Mouse (Mus musculus): ENCODE data around the gene Serinc3. TPM values are rescaled to one million over a fixed set of nuclear protein-coding genes. Genes with fewer than 3 reads are reported as not detected.
"Not testable (repeated sequence)": the region's sequence is repeated elsewhere in the genome, so short reads cannot be mapped to it uniquely, and the experiment has no call there.

The Serinc3 gene
- polyA plus RNA-seq (2014; fragmentation: Nextera tagmentation; extraction: Ambion mirVana): 43.0 and 53.0 TPM in 2 replicates

- Histone ChIP-seq H3K9me3 (ENCODE audit: control insufficient read depth, low read length) (no peaks in the 10 kb centered on the region), H3K36me3 (ENCODE audit: control insufficient read depth, insufficient read depth, low read length) (0 out of 2 replicates have a peak, but pooled peaks cover 8% of the 10 kb centered on the region), H3K4me1 (ENCODE audit: control insufficient read depth, insufficient read depth, low read length) (peaks cover 6% of the 10 kb centered on the region; the same call in 1 of the 2 replicates), H3K27me3 (replicated peaks; ENCODE audit: control insufficient read depth, insufficient read depth, low read length) (no peaks in the 10 kb centered on the region), H3K27ac (replicated peaks; ENCODE audit: low read depth, low read length) (peak within 1 kb of the TSS; percentile 99), H3K4me2 (ENCODE audit: low read depth, low read length) (peak within 1 kb of the TSS; percentile 68), H3K9ac (ENCODE audit: low read depth, low read length) (peak within 1 kb of the TSS; percentile 92), H3K4me3 (ENCODE audit: low read depth, low read length) (peak within 1 kb of the TSS; percentile 72)
- WGBS: under 1% methylated on average over 62 of the region's 74 CpGs
- DNase-seq (ENCODE audit: low spot score) (peak; percentile 98), ATAC-seq (ENCODE audit: low read depth) (peak; percentile 96)
These were observed at the start of gene Serinc3 for GRCm38 (mm10) chr2:163644575-163645385. Serinc3 (minus strand) TSS chr2:163645131.

- peak overlapping the region; percentile 58 for H3K27ac ChIP-seq (replicated peaks; ENCODE audit: low read depth, low read length)
- DNase-seq (ENCODE audit: low spot score) (peak; percentile 74), ATAC-seq (ENCODE audit: low read depth) (peak; percentile 30)
- 57% methylated on average over 9 of the region's 9 CpGs for WGBS
- H3K4me1 ChIP-seq (ENCODE audit: control insufficient read depth, insufficient read depth, low read length): peaks cover 10% of the 10 kb centered on the region
- H3K36me3 ChIP-seq (ENCODE audit: control insufficient read depth, insufficient read depth, low read length): no peaks in the 10 kb centered on the region
- no peaks in the 10 kb centered on the region for H3K27me3 ChIP-seq (replicated peaks; ENCODE audit: control insufficient read depth, insufficient read depth, low read length)
- peak overlapping the region; percentile 5; the same call in 1 of the 2 replicates for H3K4me3 ChIP-seq (ENCODE audit: low read depth, low read length)
- H3K9ac ChIP-seq (ENCODE audit: low read depth, low read length): peak overlapping the region; percentile 6; the same call in 1 of the 2 replicates
- no peaks in the 10 kb centered on the region for H3K9me3 ChIP-seq (ENCODE audit: control insufficient read depth, low read length)
- peak overlapping the region; percentile 6; the same call in 1 of the 2 replicates for H3K4me2 ChIP-seq (ENCODE audit: low read depth, low read length)
These were observed 48.9 kb upstream of the Serinc3 start for GRCm38 (mm10) chr2:163693716-163694314.

GRCm38 (mm10) chr2:163692873-163693612 is 48.1 kb upstream of the Serinc3 start:
- Histone ChIP-seq H3K9ac (ENCODE audit: low read depth, low read length) (no peak overlapping the region), H3K4me2 (ENCODE audit: low read depth, low read length) (no peak overlapping the region), H3K4me1 (ENCODE audit: control insufficient read depth, insufficient read depth, low read length) (peaks cover 10% of the 10 kb centered on the region), H3K27me3 (replicated peaks; ENCODE audit: control insufficient read depth, insufficient read depth, low read length) (no peaks in the 10 kb centered on the region), H3K36me3 (ENCODE audit: control insufficient read depth, insufficient read depth, low read length) (no peaks in the 10 kb centered on the region), H3K4me3 (ENCODE audit: low read depth, low read length) (no peak overlapping the region), H3K27ac (replicated peaks; ENCODE audit: low read depth, low read length) (peak overlapping the region; percentile 58), H3K9me3 (ENCODE audit: control insufficient read depth, low read length) (no peaks in the 10 kb centered on the region)
- 62% methylated on average over 3 of the region's 3 CpGs for WGBS
- ATAC-seq (ENCODE audit: low read depth): no peak
- DNase-seq (ENCODE audit: low spot score): no peak

GRCm38 (mm10) chr2:163691846-163692605 is 47.1 kb upstream of the Serinc3 start:
- 92% methylated on average over 6 of the region's 6 CpGs for WGBS
- Histone ChIP-seq H3K27me3 (replicated peaks; ENCODE audit: control insufficient read depth, insufficient read depth, low read length) (no peaks in the 10 kb centered on the region), H3K4me3 (ENCODE audit: low read depth, low read length) (no peak overlapping the region), H3K9ac (ENCODE audit: low read depth, low read length) (no peak overlapping the region), H3K36me3 (ENCODE audit: control insufficient read depth, insufficient read depth, low read length) (no peaks in the 10 kb centered on the region), H3K4me1 (ENCODE audit: control insufficient read depth, insufficient read depth, low read length) (peaks cover 10% of the 10 kb centered on the region), H3K27ac (replicated peaks; ENCODE audit: low read depth, low read length) (no peak overlapping the region), H3K4me2 (ENCODE audit: low read depth, low read length) (no peak overlapping the region), H3K9me3 (ENCODE audit: control insufficient read depth, low read length) (no peaks in the 10 kb centered on the region)
- DNase-seq (ENCODE audit: low spot score) (no peak), ATAC-seq (ENCODE audit: low read depth) (no peak)

GRCm38 (mm10) chr2:163690409-163691304 is 45.7 kb upstream of the Serinc3 start:
- Histone ChIP-seq H3K27ac (replicated peaks; ENCODE audit: low read depth, low read length) (no peak overlapping the region), H3K4me3 (ENCODE audit: low read depth, low read length) (no peak overlapping the region), H3K27me3 (replicated peaks; ENCODE audit: control insufficient read depth, insufficient read depth, low read length) (no peaks in the 10 kb centered on the region), H3K36me3 (ENCODE audit: control insufficient read depth, insufficient read depth, low read length) (no peaks in the 10 kb centered on the region), H3K9me3 (ENCODE audit: control insufficient read depth, low read length) (no peaks in the 10 kb centered on the region), H3K4me1 (ENCODE audit: control insufficient read depth, insufficient read depth, low read length) (peaks cover 18% of the 10 kb centered on the region), H3K9ac (ENCODE audit: low read depth, low read length) (no peak overlapping the region; the same call in 1 of the 2 replicates), H3K4me2 (ENCODE audit: low read depth, low read length) (no peak overlapping the region)
- WGBS: 47% methylated on average over 8 of the region's 8 CpGs
- peak; percentile 32 for DNase-seq (ENCODE audit: low spot score)
- no peak; the same call in 1 of the 2 replicates for ATAC-seq (ENCODE audit: low read depth)

GRCm38 (mm10) chr2:163689771-163690170 is 44.8 kb upstream of the Serinc3 start:
- H3K9ac ChIP-seq (ENCODE audit: low read depth, low read length): no peak overlapping the region
- peaks cover 26% of the 10 kb centered on the region for H3K4me1 ChIP-seq (ENCODE audit: control insufficient read depth, insufficient read depth, low read length)
- no peak overlapping the region for H3K4me3 ChIP-seq (ENCODE audit: low read depth, low read length)
- no peaks in the 10 kb centered on the region for H3K9me3 ChIP-seq (ENCODE audit: control insufficient read depth, low read length)
- H3K27ac ChIP-seq (replicated peaks; ENCODE audit: low read depth, low read length): no peak overlapping the region
- no peak overlapping the region for H3K4me2 ChIP-seq (ENCODE audit: low read depth, low read length)
- no peaks in the 10 kb centered on the region for H3K27me3 ChIP-seq (replicated peaks; ENCODE audit: control insufficient read depth, insufficient read depth, low read length)
- no peak for ATAC-seq (ENCODE audit: low read depth)
- WGBS: 85% methylated on average over 3 of the region's 3 CpGs
- H3K36me3 ChIP-seq (ENCODE audit: control insufficient read depth, insufficient read depth, low read length): no peaks in the 10 kb centered on the region
- DNase-seq (ENCODE audit: low spot score): no peak

GRCm38 (mm10) chr2:163688377-163688776 is 43.4 kb upstream of the Serinc3 start:
- not testable (repeated sequence) for H3K9ac ChIP-seq (ENCODE audit: low read depth, low read length); H3K27ac ChIP-seq (replicated peaks; ENCODE audit: low read depth, low read length); ATAC-seq (ENCODE audit: low read depth); DNase-seq (ENCODE audit: low spot score); H3K9me3 ChIP-seq (ENCODE audit: control insufficient read depth, low read length); H3K36me3 ChIP-seq (ENCODE audit: control insufficient read depth, insufficient read depth, low read length); H3K4me2 ChIP-seq (ENCODE audit: low read depth, low read length); H3K4me3 ChIP-seq (ENCODE audit: low read depth, low read length); H3K27me3 ChIP-seq (replicated peaks; ENCODE audit: control insufficient read depth, insufficient read depth, low read length)
- WGBS: 94% methylated on average over 1 of the region's 1 CpGs
- H3K4me1 ChIP-seq (ENCODE audit: control insufficient read depth, insufficient read depth, low read length): peaks cover 24% of the 10 kb centered on the region
